Mouse (Mus musculus): Measurements from ENCODE around the gene Gm26661. TPM values are rescaled to one million over a fixed set of nuclear protein-coding genes. Genes with fewer than 3 reads are reported as not detected.

Gm26661 gene
- total RNA-seq, 1 experiment: not detected

DNA sequence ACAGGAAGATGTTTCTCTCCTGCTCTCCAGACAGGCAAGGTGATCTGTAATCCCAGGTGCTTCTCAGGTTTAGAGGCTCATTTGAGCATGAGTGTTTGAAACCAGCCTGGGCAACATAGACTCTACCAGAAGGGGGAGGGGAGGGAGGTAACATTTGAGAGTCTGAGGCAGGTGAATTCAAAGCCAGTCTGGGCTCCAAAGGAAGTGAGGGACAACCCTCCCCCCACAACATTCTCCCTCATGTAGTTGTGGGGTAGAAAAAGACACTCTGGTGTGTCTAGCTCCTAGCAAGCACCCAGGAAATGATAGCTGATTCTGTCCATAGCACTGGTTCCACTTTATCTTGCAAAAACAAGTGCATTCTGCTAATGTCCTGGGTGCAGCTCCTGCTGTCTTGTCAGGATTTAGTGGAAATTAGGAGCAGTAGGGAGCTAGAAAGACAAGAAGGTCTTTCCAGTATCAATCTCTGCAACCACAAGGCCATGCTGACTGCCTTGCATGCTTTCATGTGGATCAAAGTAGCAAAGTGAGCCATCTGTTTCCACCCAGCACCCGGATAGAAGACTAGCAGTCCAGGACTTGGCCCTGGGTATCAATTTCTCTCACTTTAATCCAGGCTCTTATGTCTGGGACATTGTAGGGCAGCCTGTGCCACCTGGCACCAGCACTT lies 40.5 kb downstream of the Gm26661 start:
- peaks cover 10 to 13% of the 10 kb centered on the region in 2 experiments for H3K4me1 ChIP-seq (ENCODE audit: control insufficient read depth in 2 of 2, insufficient read depth in 2 of 2, low read length in 2 of 2, poor library complexity in 1 of 2)

DNA sequence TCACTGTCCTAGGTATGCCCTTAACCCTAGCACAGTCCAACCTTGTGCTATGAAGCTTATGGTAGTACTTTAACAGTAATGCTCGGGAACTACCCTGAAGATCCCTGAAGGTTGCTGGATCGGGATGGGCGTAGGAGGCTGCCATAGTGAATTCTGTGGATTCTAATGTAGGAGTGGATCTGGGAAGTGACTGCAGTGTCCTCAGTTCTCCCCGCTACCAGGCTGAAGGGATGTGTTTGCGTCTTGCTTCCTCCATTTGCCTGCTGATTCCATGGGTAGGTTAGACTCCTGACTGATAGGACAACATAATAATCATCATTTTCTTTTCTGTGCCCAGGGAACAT lies 41.0 kb downstream of the Gm26661 start:
- Histone ChIP-seq H3K4me3 (ENCODE audit: insufficient read depth in 1 of 2, low read depth in 1 of 2, low read length in 2 of 2, poor library complexity in 1 of 2, severe bottlenecking in 1 of 2) (no peak overlapping the region), H3K4me1 (ENCODE audit: control insufficient read depth in 2 of 2, insufficient read depth in 2 of 2, low read length in 2 of 2, poor library complexity in 1 of 2) (peaks cover 7 to 11% of the 10 kb centered on the region in 2 experiments; a peak in 3 of 4 replicates), H3K27ac (ENCODE audit: insufficient read depth, low read depth, low read length, poor library complexity, severe bottlenecking) (no peak overlapping the region), H3K9ac (ENCODE audit: insufficient read depth, low read depth, low read length, poor library complexity, severe bottlenecking) (no peak overlapping the region), H3K36me3 (ENCODE audit: control insufficient read depth, insufficient read depth, low read length, poor library complexity, severe bottlenecking) (no peaks in the 10 kb centered on the region), H3K9me3 (ENCODE audit: control insufficient read depth, insufficient read depth, low read depth, low read length) (no peaks in the 10 kb centered on the region)
- no peak for DNase-seq (ENCODE audit: low read depth, low spot score)
- in situ Hi-C loops (cut with MboI; ENCODE audit: low sequenced_read_pairs in 2 of 2, unreplicated experiment in 2 of 2): no loop called here
- TF ChIP-seq CHD2 (IDR thresholded peaks at IDR 0.05; ENCODE audit: low read depth, low read length) (no peak), ZNF384 (IDR thresholded peaks at IDR 0.05; ENCODE audit: low read depth, low read length) (no peak), HCFC1 (IDR thresholded peaks at IDR 0.05; ENCODE audit: borderline replicate concordance, insufficient read depth, low read length) (no peak), ZC3H11A (IDR thresholded peaks at IDR 0.05; ENCODE audit: borderline replicate concordance, low read depth, low read length) (no peak), MAFK (IDR thresholded peaks at IDR 0.05; ENCODE audit: insufficient read depth, low read depth, low read length) (no peak)

More for the DNA sequence above, 40.5 kb downstream of the Gm26661 start:
- Histone ChIP-seq H3K36me3 (ENCODE audit: control insufficient read depth, insufficient read depth, low read length, poor library complexity, severe bottlenecking) (no peaks in the 10 kb centered on the region), H3K9me3 (ENCODE audit: control insufficient read depth, insufficient read depth, low read depth, low read length) (no peaks in the 10 kb centered on the region), H3K9ac (ENCODE audit: insufficient read depth, low read depth, low read length, poor library complexity, severe bottlenecking) (no peak overlapping the region), H3K4me3 (ENCODE audit: insufficient read depth in 1 of 2, low read depth in 1 of 2, low read length in 2 of 2, poor library complexity in 1 of 2, severe bottlenecking in 1 of 2) (no peak overlapping the region), H3K27ac (ENCODE audit: insufficient read depth, low read depth, low read length, poor library complexity, severe bottlenecking) (no peak overlapping the region)
- DNase-seq (ENCODE audit: low read depth, low spot score): no peak
- in situ Hi-C loops (cut with MboI; ENCODE audit: low sequenced_read_pairs in 2 of 2, unreplicated experiment in 2 of 2): no loop called here
- TF ChIP-seq MAFK (IDR thresholded peaks at IDR 0.05; ENCODE audit: insufficient read depth, low read depth, low read length): no peak
- no peak for TF ChIP-seq ZC3H11A (IDR thresholded peaks at IDR 0.05; ENCODE audit: borderline replicate concordance, low read depth, low read length)
- TF ChIP-seq ZNF384 (IDR thresholded peaks at IDR 0.05; ENCODE audit: low read depth, low read length): no peak
- TF ChIP-seq CHD2 (IDR thresholded peaks at IDR 0.05; ENCODE audit: low read depth, low read length): no peak
- TF ChIP-seq HCFC1 (IDR thresholded peaks at IDR 0.05; ENCODE audit: borderline replicate concordance, insufficient read depth, low read length): no peak

DNA sequence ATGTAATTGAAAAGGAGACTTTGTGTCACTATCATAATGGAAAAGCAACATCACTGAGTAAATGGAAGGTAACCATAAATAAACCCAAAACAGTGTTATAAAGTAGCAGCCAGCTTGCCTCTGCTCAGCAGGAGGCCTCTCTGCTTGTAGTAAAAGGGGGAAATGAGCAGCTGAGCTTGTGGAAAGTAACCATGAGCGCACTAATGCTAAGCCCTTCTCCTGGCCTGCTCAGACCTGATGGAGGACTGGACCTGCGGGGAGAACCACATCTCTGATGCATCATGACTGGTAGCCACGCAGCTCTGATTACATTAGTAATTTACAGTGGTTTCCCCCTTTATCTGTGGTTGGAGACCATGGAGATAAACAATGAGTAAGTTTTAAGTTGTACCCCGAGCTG lies 42.1 kb downstream of the Gm26661 start:
- Histone ChIP-seq H3K27ac (ENCODE audit: insufficient read depth, low read depth, low read length, poor library complexity, severe bottlenecking) (no peak overlapping the region), H3K4me3 (ENCODE audit: insufficient read depth in 1 of 2, low read depth in 1 of 2, low read length in 2 of 2, poor library complexity in 1 of 2, severe bottlenecking in 1 of 2) (no peak overlapping the region), H3K4me1 (ENCODE audit: control insufficient read depth in 2 of 2, insufficient read depth in 2 of 2, low read length in 2 of 2, poor library complexity in 1 of 2) (peaks cover 7 to 11% of the 10 kb centered on the region in 2 experiments; a peak in 3 of 4 replicates), H3K9me3 (ENCODE audit: control insufficient read depth, insufficient read depth, low read depth, low read length) (no peaks in the 10 kb centered on the region), H3K36me3 (ENCODE audit: control insufficient read depth, insufficient read depth, low read length, poor library complexity, severe bottlenecking) (no peaks in the 10 kb centered on the region), H3K9ac (ENCODE audit: insufficient read depth, low read depth, low read length, poor library complexity, severe bottlenecking) (no peak overlapping the region)
- in situ Hi-C loops (cut with MboI; ENCODE audit: low sequenced_read_pairs in 2 of 2, unreplicated experiment in 2 of 2): no loop called here
- TF ChIP-seq ZC3H11A (IDR thresholded peaks at IDR 0.05; ENCODE audit: borderline replicate concordance, low read depth, low read length) (no peak), MAFK (IDR thresholded peaks at IDR 0.05; ENCODE audit: insufficient read depth, low read depth, low read length) (no peak), CHD2 (IDR thresholded peaks at IDR 0.05; ENCODE audit: low read depth, low read length) (no peak), HCFC1 (IDR thresholded peaks at IDR 0.05; ENCODE audit: borderline replicate concordance, insufficient read depth, low read length) (no peak), ZNF384 (IDR thresholded peaks at IDR 0.05; ENCODE audit: low read depth, low read length) (no peak)
- no peak for DNase-seq (ENCODE audit: low read depth, low spot score)

DNA sequence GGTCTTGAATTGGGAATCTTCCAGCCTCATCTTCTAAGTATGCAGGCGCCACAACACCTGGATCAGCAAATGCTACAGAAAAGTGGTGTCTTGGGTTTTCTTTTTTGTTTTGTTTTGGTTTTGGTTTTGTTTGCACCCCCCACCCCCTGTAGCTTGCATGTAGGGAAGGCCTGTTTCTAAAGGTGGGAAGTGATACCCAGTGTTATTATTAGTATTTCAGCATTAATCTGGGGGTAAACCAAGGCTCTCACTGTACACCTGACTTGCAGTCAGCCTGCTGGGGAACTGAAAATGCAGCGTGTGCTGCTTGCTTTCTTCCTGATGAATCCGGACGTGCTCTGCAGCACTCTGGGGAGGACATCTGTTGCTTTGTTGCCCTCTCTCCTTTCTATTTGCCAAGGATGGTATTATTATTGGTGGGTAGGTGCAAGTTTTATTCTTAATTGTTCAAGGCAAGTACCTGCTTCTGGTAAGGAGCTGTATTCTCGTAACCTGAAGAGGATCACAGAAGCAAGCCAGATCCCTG lies 47.2 kb downstream of the Gm26661 start:
- Histone ChIP-seq H3K4me1 (ENCODE audit: control insufficient read depth in 2 of 2, insufficient read depth in 2 of 2, low read length in 2 of 2, poor library complexity in 1 of 2) (peaks cover 0 to 13% of the 10 kb centered on the region in 2 experiments; a peak in 2 of 4 replicates), H3K27ac (ENCODE audit: insufficient read depth, low read depth, low read length, poor library complexity, severe bottlenecking) (no peak overlapping the region), H3K9ac (ENCODE audit: insufficient read depth, low read depth, low read length, poor library complexity, severe bottlenecking) (no peak overlapping the region), H3K9me3 (ENCODE audit: control insufficient read depth, insufficient read depth, low read depth, low read length) (no peaks in the 10 kb centered on the region), H3K36me3 (ENCODE audit: control insufficient read depth, insufficient read depth, low read length, poor library complexity, severe bottlenecking) (peaks cover 6% of the 10 kb centered on the region; the same call in 1 of the 2 replicates), H3K4me3 (ENCODE audit: insufficient read depth in 1 of 2, low read depth in 1 of 2, low read length in 2 of 2, poor library complexity in 1 of 2, severe bottlenecking in 1 of 2) (no peak overlapping the region)
- TF ChIP-seq MAFK (IDR thresholded peaks at IDR 0.05; ENCODE audit: insufficient read depth, low read depth, low read length) (no peak), CHD2 (IDR thresholded peaks at IDR 0.05; ENCODE audit: low read depth, low read length) (no peak)
- DNase-seq (ENCODE audit: low read depth, low spot score): no peak
- in situ Hi-C loops (cut with MboI; ENCODE audit: low sequenced_read_pairs in 2 of 2, unreplicated experiment in 2 of 2): no loop called here
